8 mouse cellular contexts compared by ENCODE assay signal in genomic region chr3:110250839-110251700, GRCm38 (mm10). TPM values are rescaled to one million over a fixed set of nuclear protein-coding genes. Genes with fewer than 3 reads are reported as not detected.
DNase-seq lines count a peak whose midpoint lies in the region; ATAC-seq and TF ChIP-seq lines count a peak whose summit lies in the region.

Gene Prmt6 (minus strand): TSS chr3:110250998.

- H3K27ac ChIP-seq in CH12.LX (ENCODE audit: insufficient read depth, low read depth), result peak within 1 kb of the TSS; percentile 47
- peak within 1 kb of the TSS; percentile 77 for H3K27ac ChIP-seq in brown adipose tissue, adult 24 weeks (replicated peaks; ENCODE audit: low read depth, low read length)
- H3K27ac ChIP-seq in heart, embryonic 12.5 days (ENCODE audit: poor library complexity, severe bottlenecking), result peak within 1 kb of the TSS; percentile 92
- H3K27ac ChIP-seq in kidney, embryonic 16.5 days (ENCODE audit: low read length), result peak within 1 kb of the TSS; percentile 97
- H3K27ac ChIP-seq in stomach, embryonic 16.5 days (ENCODE audit: low read length), result peak within 1 kb of the TSS; percentile 84

- H3K9me3 ChIP-seq in CH12.LX (replicated peaks; ENCODE audit: low read length), result no peaks in the 10 kb centered on the region
- H3K9me3 ChIP-seq in heart, embryonic 12.5 days (replicated peaks), result no peaks in the 10 kb centered on the region
- H3K9me3 ChIP-seq in kidney, embryonic 16.5 days (ENCODE audit: low read length), result no peaks in the 10 kb centered on the region
- no peaks in the 10 kb centered on the region for H3K9me3 ChIP-seq in stomach, embryonic 16.5 days (replicated peaks; ENCODE audit: control insufficient read depth, low read length)

- peak; percentile 56; the same call in 1 of the 2 replicates for ATAC-seq in erythroid progenitor cell, adult 5-6 weeks (replicated peaks; ENCODE audit: low FRiP score, poor library complexity, severe bottlenecking)
- ATAC-seq in heart, embryonic 12.5 days (ENCODE audit: insufficient number of reproducible peaks, low FRiP score), result peak; percentile 91
- ATAC-seq in kidney, embryonic 16.5 days (ENCODE audit: low FRiP score, low TSS enrichment), result peak; percentile 96
- peak; percentile 87 for ATAC-seq in monocyte, adult 5-6 weeks (replicated peaks; ENCODE audit: insufficient number of reproducible peaks, low FRiP score, low TSS enrichment, poor library complexity, severe bottlenecking)
- peak; percentile 93 for ATAC-seq in stomach, embryonic 16.5 days (ENCODE audit: insufficient read depth, low FRiP score)

- DNase-seq in CH12.LX (ENCODE audit: extremely low read depth) (peak; percentile 76), liver (peak; percentile 85)

- peak within 1 kb of the TSS; percentile 76 for H3K9ac ChIP-seq in CH12.LX (ENCODE audit: insufficient read depth, low read depth)
- H3K9ac ChIP-seq in heart, embryonic 12.5 days, result peak within 1 kb of the TSS; percentile 95
- H3K9ac ChIP-seq in kidney, embryonic 16.5 days (replicated peaks; ENCODE audit: low read length), result peak within 1 kb of the TSS; percentile 91
- H3K9ac ChIP-seq in stomach, embryonic 16.5 days (ENCODE audit: low read length), result peak within 1 kb of the TSS; percentile 98

- in situ Hi-C loops in CH12.LX (cut with MboI; ENCODE audit: low pct_ligation_motif_present, low pct_unique_long_range_greater_than_20kb, low sequenced_read_pairs), result no loop called here

- dilution Hi-C loops in CH12.LX (cut with MboI; ENCODE audit: extremely low pct_ligation_motif_present, extremely low pct_unique_long_range_greater_than_20kb, low sequenced_read_pairs), result no loop called here

- no peak for TF ChIP-seq CTCF in CH12.LX (conservative IDR thresholded peaks at IDR 0.05 in 1 of 2, IDR thresholded peaks at IDR 0.05 in 1 of 2; ENCODE audit: low read depth in 2 of 2, low read length in 2 of 2)

- peaks cover 2 to 14% of the 10 kb centered on the region in 2 experiments; a peak in 2 of 4 replicates for H3K4me1 ChIP-seq in CH12.LX (ENCODE audit: control insufficient read depth in 1 of 2, insufficient read depth in 2 of 2)
- no peaks in the 10 kb centered on the region for H3K4me1 ChIP-seq in brown adipose tissue, adult 24 weeks (ENCODE audit: control insufficient read depth, insufficient read depth, insufficient read length, low read length)
- H3K4me1 ChIP-seq in heart, embryonic 12.5 days (replicated peaks), result peaks cover 9% of the 10 kb centered on the region
- H3K4me1 ChIP-seq in kidney, embryonic 16.5 days (ENCODE audit: insufficient read depth, low read length), result peaks cover 11% of the 10 kb centered on the region
- peaks cover 8% of the 10 kb centered on the region for H3K4me1 ChIP-seq in stomach, embryonic 16.5 days (ENCODE audit: control insufficient read depth, insufficient read depth, low read length)

- 19% methylated on average over 38 of the region's 38 CpGs for WGBS in heart, embryonic 12.5 days
- WGBS in kidney, embryonic 16.5 days, result 18% methylated on average over 38 of the region's 38 CpGs
- WGBS in stomach, embryonic 16.5 days, result 18% methylated on average over 38 of the region's 38 CpGs

- peak within 1 kb of the TSS; percentile 80 to 96 (median 95) for H3K4me3 ChIP-seq in CH12.LX (replicated peaks in 1 of 3; ENCODE audit: low read depth in 2 of 3, low read length in 2 of 3, poor library complexity in 1 of 3)
- H3K4me3 ChIP-seq in brown adipose tissue, adult 24 weeks (ENCODE audit: insufficient read depth, low read depth, low read length), result peak within 1 kb of the TSS; percentile 91
- H3K4me3 ChIP-seq in heart, embryonic 12.5 days, result peak within 1 kb of the TSS; percentile 92
- H3K4me3 ChIP-seq in kidney, embryonic 16.5 days (ENCODE audit: low read length), result peak within 1 kb of the TSS; percentile 81
- peak within 1 kb of the TSS; percentile 96 for H3K4me3 ChIP-seq in stomach, embryonic 16.5 days (replicated peaks; ENCODE audit: low read length)

- no peak for TF ChIP-seq EP300 in CH12.LX (IDR thresholded peaks at IDR 0.05; ENCODE audit: low read length)

- TF ChIP-seq POLR2A in CH12.LX (IDR thresholded peaks at IDR 0.05; ENCODE audit: low read depth, low read length), result peak; percentile 78

- peaks cover 0 to 21% of the 10 kb centered on the region in 2 experiments for H3K36me3 ChIP-seq in CH12.LX (replicated peaks in 1 of 2; ENCODE audit: control insufficient read depth in 1 of 2, insufficient read depth in 1 of 2, low read length in 1 of 2)
- peaks cover 14% of the 10 kb centered on the region for H3K36me3 ChIP-seq in heart, embryonic 12.5 days
- peaks cover 14% of the 10 kb centered on the region; the same call in 1 of the 2 replicates for H3K36me3 ChIP-seq in kidney, embryonic 16.5 days (ENCODE audit: insufficient read depth, low read length)
- H3K36me3 ChIP-seq in stomach, embryonic 16.5 days (ENCODE audit: control insufficient read depth, insufficient read depth, low read length), result peaks cover 12% of the 10 kb centered on the region

- peak within 1 kb of the TSS; percentile 92 for H3K4me2 ChIP-seq in CH12.LX (ENCODE audit: insufficient read depth, low read depth, poor library complexity, severe bottlenecking)
- H3K4me2 ChIP-seq in heart, embryonic 12.5 days, result peak within 1 kb of the TSS; percentile 75
- H3K4me2 ChIP-seq in kidney, embryonic 16.5 days (replicated peaks; ENCODE audit: low read depth, low read length), result peak within 1 kb of the TSS; percentile 54
- H3K4me2 ChIP-seq in stomach, embryonic 16.5 days (ENCODE audit: low read depth, low read length), result peak within 1 kb of the TSS; percentile 81

- no peak for TF ChIP-seq RAD21 in CH12.LX (IDR thresholded peaks at IDR 0.05; ENCODE audit: low read depth, low read length)

- no peaks in the 10 kb centered on the region for H3K27me3 ChIP-seq in CH12.LX (replicated peaks)
- H3K27me3 ChIP-seq in heart, embryonic 12.5 days (replicated peaks), result no peaks in the 10 kb centered on the region
- H3K27me3 ChIP-seq in kidney, embryonic 16.5 days (ENCODE audit: insufficient read depth, low read length), result no peaks in the 10 kb centered on the region
- no peaks in the 10 kb centered on the region for H3K27me3 ChIP-seq in stomach, embryonic 16.5 days (ENCODE audit: control insufficient read depth, insufficient read depth, low read length)

- peaks cover 15% of the 10 kb centered on the region for H3K79me2 ChIP-seq in CH12.LX (replicated peaks; ENCODE audit: control insufficient read depth, extremely low read depth, insufficient read depth, poor library complexity, severe bottlenecking)

TF ChIP-seq in CH12.LX, 34 proteins besides CTCF, POLR2A, EP300 and RAD21:
- TF ChIP-seq GABPA (IDR thresholded peaks at IDR 0.05; ENCODE audit: insufficient replicate concordance, low read depth, low read length) (peak; percentile 69; the same call in 1 of the 2 replicates), RCOR1 (conservative IDR thresholded peaks at IDR 0.05; ENCODE audit: low read depth, low read length) (no peak), JUND (conservative IDR thresholded peaks at IDR 0.05; ENCODE audit: low read depth, low read length) (no peak), NRF1 (IDR thresholded peaks at IDR 0.05; ENCODE audit: low read depth, low read length) (peak; percentile 90), E2F4 (IDR thresholded peaks at IDR 0.05; ENCODE audit: insufficient replicate concordance, low read depth, low read length) (no peak), USF1 (IDR thresholded peaks at IDR 0.05; ENCODE audit: low read depth, low read length) (no peak), JUN (IDR thresholded peaks at IDR 0.05; ENCODE audit: insufficient read depth, low read depth, low read length) (no peak), ELF1 (IDR thresholded peaks at IDR 0.05; ENCODE audit: low read depth, low read length) (peak; percentile 98), HCFC1 (IDR thresholded peaks at IDR 0.05; ENCODE audit: low read depth, low read length) (peak; percentile 99), TBP (conservative IDR thresholded peaks at IDR 0.05; ENCODE audit: low read depth, low read length) (peak; percentile 44; the same call in 1 of the 2 replicates), KAT2A (IDR thresholded peaks at IDR 0.05; ENCODE audit: insufficient replicate concordance, low read length) (peak; percentile 96; the same call in 1 of the 2 replicates), NELFE (IDR thresholded peaks at IDR 0.05; ENCODE audit: low read depth, low read length) (peak; percentile 67), MYC (IDR thresholded peaks at IDR 0.05; ENCODE audit: low read depth, low read length) (no peak), UBTF (IDR thresholded peaks at IDR 0.05; ENCODE audit: low read depth, low read length) (no peak), TCF12 (IDR thresholded peaks at IDR 0.05; ENCODE audit: low read depth, low read length) (peak; percentile 91), CHD2 (IDR thresholded peaks at IDR 0.05; ENCODE audit: low read length) (no peak), ZMIZ1 (IDR thresholded peaks at IDR 0.05; ENCODE audit: low read depth, low read length) (no peak), ZNF384 (IDR thresholded peaks at IDR 0.05; ENCODE audit: low read depth, low read length) (no peak), MAX (IDR thresholded peaks at IDR 0.05; ENCODE audit: low read length) (no peak; the same call in 1 of the 2 replicates)

RNA-seq across cellular contexts. Expression of gene Prmt6, which starts in this region (rescaled TPM):
- total RNA-seq in CH12.LX (2012; rRNA removed) (18.2 and 22.9 TPM in 2 replicates), CH12.LX (2014; rRNA removed) (32.6 and 37.6 TPM in 2 replicates)
- polyA plus RNA-seq in CH12.LX (2012; ENCODE audit: insufficient read length, low read depth), result 19.0 and 21.3 TPM in 2 replicates
- 2.2 and 3.6 TPM in 2 replicates for polyA plus RNA-seq in brown adipose tissue, adult 24 weeks (2012; ENCODE audit: insufficient read depth, insufficient read length, missing spikeins)
- 2.5 and 8.3 TPM in 2 replicates for total RNA-seq in erythroid progenitor cell, adult 5-6 weeks (2015; ENCODE audit: low replicate concordance)
- total RNA-seq in erythroid progenitor cell, adult 5-6 weeks (2017; ENCODE audit: low replicate concordance), result 1.7 and 4.2 TPM in 2 replicates
- polyA plus RNA-seq in heart, embryonic 12.5 days (2016; fragmentation: Nextera tagmentation; extraction: Ambion mirVana), result 21.6 and 22.8 TPM in 2 replicates
- polyA plus RNA-seq in kidney, embryonic 16.5 days (2015; fragmentation: Nextera tagmentation; extraction: Ambion mirVana), result 20.2 and 20.9 TPM in 2 replicates
- total RNA-seq in monocyte, adult 5-6 weeks (2017), result 7.8 to 10.5 TPM (median 8.4 TPM) in 3 replicates
- 9.8 and 12.8 TPM in 2 replicates for polyA plus RNA-seq in stomach, embryonic 16.5 days (2015; fragmentation: Nextera tagmentation; extraction: Ambion mirVana)

Comparison
In these comparisons a context has a peak if more than half of its experiments do, and no peak if none do; other contexts are left out.
1. Peak in every context shown above with its lines: DNase-seq, ATAC-seq, H3K4me3 ChIP-seq and H3K27ac ChIP-seq.
2. H3K27ac ChIP-seq: peak in every context shown above with its lines; median percentile 97 in kidney, embryonic 16.5 days; 92 in heart, embryonic 12.5 days; 84 in stomach, embryonic 16.5 days; 77 in brown adipose tissue, adult 24 weeks; 47 in CH12.LX.